Mouse (Mus musculus) bone marrow, adult 2 months (tissue): ENCODE measurements around the gene Slco2b1. TPM values are rescaled to one million over a fixed set of nuclear protein-coding genes. Genes with fewer than 3 reads are reported as not detected.
"Not testable (repeated sequence)": the region's sequence is repeated elsewhere in the genome, so short reads cannot be mapped to it uniquely, and the experiment has no call there.

Experiments
- H3K27ac ChIP-seq: fragments of 200-500 bp; 2 replicates; pipeline ENCODE4 v1.5.1; 2012; ENCODE audit warnings: low read depth, mild to moderate bottlenecking, control low read depth, inconsistent platforms, low read length; ENCODE audit not compliant: control insufficient read depth, poor library complexity, insufficient read depth
- H3K4me1 ChIP-seq: fragments of 200-500 bp; 2 replicates; pipeline ENCODE4 v1.6.1; 2011; ENCODE audit warnings: low read length; ENCODE audit not compliant: control insufficient read depth, insufficient read depth
- H3K4me3 ChIP-seq: fragments of 200-500 bp; replicated peaks from 2 replicates; pipeline ENCODE3; 2011; ENCODE audit warnings: mild to moderate bottlenecking, low read depth, low read length, control low read depth; ENCODE audit not compliant: control insufficient read depth
- CTCF ChIP-seq: fragments of 200-500 bp; IDR thresholded peaks from 2 replicates; pipeline ENCODE4 v1.5.1; 2011; ENCODE audit warnings: low read length, control low read depth; ENCODE audit not compliant: control insufficient read depth, insufficient read depth
- POLR2A ChIP-seq: fragments of 200-500 bp; IDR thresholded peaks from 2 replicates; pipeline ENCODE4 v1.6.1; 2011; ENCODE audit warnings: low read depth, mild to moderate bottlenecking, control low read depth, low read length, borderline replicate concordance; ENCODE audit not compliant: control insufficient read depth
- WGBS: fragments of 180-500 bp; shearing (Covaris S2); methylation state at CpG from one replicate; pipeline ENCODE4 v1.1.7; 2018; 5-methylcytosine and 5-hydroxymethylcytosine counted together
- polyA plus RNA-seq: library from polyadenylated mRNA; stranded (reverse); fragments of >200 nt; gene quantifications from 2 replicates; pipeline ENCODE4 v1.2.4, GENCODE M21; 2011; ENCODE audit warnings: low replicate concordance; ENCODE audit not compliant: missing spikeins, insufficient read depth, insufficient read length

The Slco2b1 gene
- polyA plus RNA-seq, 1 experiment: 5.0 TPM

GRCm38 (mm10) chr7:99699709-99700151, 11.4 kb downstream of the Slco2b1 start:
- Histone ChIP-seq H3K27ac (no peak overlapping the region), H3K4me1 (no peaks in the 10 kb centered on the region), H3K4me3 (no peak overlapping the region)
- no peak for TF ChIP-seq POLR2A
- TF ChIP-seq CTCF: no peak
- 80% methylated on average over 3 of the region's 3 CpGs for WGBS

- Histone ChIP-seq H3K4me3 (no peak overlapping the region), H3K4me1 (no peaks in the 10 kb centered on the region), H3K27ac (no peak overlapping the region)
- no peak for TF ChIP-seq POLR2A
- no peak for TF ChIP-seq CTCF
- 64% methylated on average over 3 of the region's 3 CpGs for WGBS
Measured at GRCm38 (mm10) chr7:99699106-99699505, 12.0 kb downstream of the Slco2b1 start.

DNA sequence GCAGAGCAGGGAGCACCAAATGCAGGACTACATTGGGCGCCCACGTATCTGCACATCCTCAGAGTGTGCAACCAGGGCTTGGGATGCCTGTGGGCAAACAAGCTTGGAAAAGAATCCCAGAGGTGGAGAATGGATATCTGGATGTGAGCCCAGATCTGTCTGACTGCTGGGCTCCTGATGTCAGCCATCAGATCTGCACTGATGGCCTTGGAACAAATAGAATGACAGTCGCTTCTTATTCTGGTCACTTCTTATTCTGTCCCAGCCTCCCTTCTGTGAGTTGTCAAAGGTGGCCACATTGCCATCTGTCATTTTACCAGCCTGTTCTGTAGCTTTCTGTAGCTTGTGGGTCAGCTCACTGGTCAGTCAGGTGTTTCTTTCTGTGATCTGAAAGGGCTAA, 12.6 kb downstream of the Slco2b1 start:
- no peak for TF ChIP-seq CTCF
- TF ChIP-seq POLR2A: no peak
- Histone ChIP-seq H3K4me3 (no peak overlapping the region), H3K4me1 (no peaks in the 10 kb centered on the region), H3K27ac (no peak overlapping the region)
- 86% methylated on average over 3 of the region's 3 CpGs for WGBS

DNA sequence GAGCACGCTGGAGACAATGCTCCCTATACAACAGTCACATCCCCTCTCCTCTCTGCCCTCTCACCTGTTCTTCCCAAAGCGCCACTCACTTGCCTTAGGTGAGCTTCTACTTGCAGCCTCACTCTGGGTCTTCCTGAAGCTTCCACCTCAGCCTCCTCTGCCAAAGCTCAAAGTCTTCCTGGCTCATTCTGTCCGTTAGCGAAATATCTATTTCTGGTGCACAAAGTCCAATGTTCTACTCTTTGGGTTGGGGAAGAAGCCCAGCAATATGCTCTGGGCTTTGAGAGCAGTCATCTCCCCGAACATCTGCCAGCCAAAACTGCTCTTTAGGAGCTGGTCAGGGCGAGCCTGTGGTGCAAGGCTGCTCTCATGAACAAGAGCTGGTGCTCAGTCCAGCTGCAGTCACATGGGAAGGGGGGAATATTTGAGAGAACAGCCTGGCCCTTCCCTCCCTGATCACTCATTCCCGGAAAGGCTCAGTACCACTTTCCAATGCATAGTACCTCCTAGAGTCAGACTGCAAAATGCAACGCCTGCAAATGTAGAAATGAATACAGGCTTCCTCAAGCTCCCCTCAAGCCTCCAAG, 15.6 kb downstream of the Slco2b1 start:
- WGBS: 76% methylated on average over 8 of the region's 8 CpGs
- H3K4me3 ChIP-seq: no peak overlapping the region
- no peak overlapping the region for H3K27ac ChIP-seq
- no peaks in the 10 kb centered on the region for H3K4me1 ChIP-seq
- TF ChIP-seq POLR2A (no peak), CTCF (no peak)

DNA sequence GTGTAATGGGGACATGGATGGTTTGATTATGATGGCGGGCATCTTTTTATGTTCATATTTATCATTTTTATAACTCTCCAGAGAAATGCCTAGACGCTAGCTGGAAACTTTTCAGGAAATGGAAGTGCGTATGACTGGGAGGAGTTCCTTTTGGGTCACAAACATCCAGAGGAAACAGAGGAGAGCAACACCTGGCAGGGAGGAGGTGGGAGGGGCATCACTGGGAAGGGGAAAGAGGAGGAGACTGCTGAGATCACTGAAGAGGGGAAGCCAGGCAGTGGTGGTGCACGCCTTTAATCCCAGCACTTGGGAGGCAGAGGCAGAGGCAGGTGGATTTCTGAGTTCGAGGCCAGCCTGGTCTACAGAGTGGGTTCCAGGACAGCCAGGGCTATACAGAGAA, 16.7 kb downstream of the Slco2b1 start:
- H3K4me1 ChIP-seq, H3K4me3 ChIP-seq, H3K27ac ChIP-seq: not testable (repeated sequence)
- 70% methylated on average over 5 of the region's 5 CpGs for WGBS

- TF ChIP-seq POLR2A (no peak), CTCF (no peak)
- WGBS: 95% methylated on average over 3 of the region's 3 CpGs
- H3K27ac ChIP-seq: no peak overlapping the region
- no peak overlapping the region for H3K4me3 ChIP-seq
- H3K4me1 ChIP-seq: no peaks in the 10 kb centered on the region
Measured at GRCm38 (mm10) chr7:99693976-99694375, 17.2 kb downstream of the Slco2b1 start.

DNA sequence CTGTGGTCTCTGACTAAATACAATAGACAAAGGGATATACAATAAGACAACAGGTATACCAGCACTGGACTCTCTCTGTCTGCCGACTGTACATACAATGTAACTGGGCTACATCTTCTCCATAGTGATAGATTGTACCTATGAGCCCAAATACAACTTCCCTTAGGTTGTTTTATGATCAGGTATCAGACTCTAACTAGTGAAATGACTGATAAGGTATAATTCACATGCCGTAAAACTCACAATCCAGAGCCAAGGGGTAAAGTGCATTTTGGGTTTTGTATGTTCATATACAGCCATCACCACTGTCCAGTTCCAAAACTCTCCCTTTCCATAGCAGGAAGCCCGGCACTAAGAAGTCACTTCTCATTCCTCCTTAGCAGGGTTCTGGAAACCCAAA, 17.8 kb downstream of the Slco2b1 start:
- TF ChIP-seq POLR2A (no peak), CTCF (no peak)
- no peak overlapping the region for H3K4me3 ChIP-seq
- no peak overlapping the region for H3K27ac ChIP-seq
- 82% methylated on average over 3 of the region's 3 CpGs for whole genome bisulfite sequencing
- H3K4me1 ChIP-seq: no peaks in the 10 kb centered on the region

- H3K4me3 ChIP-seq: no peak overlapping the region
- WGBS: 12% methylated on average over 3 of the region's 3 CpGs
- no peaks in the 10 kb centered on the region for H3K4me1 ChIP-seq
- no peak for TF ChIP-seq CTCF
- no peak for TF ChIP-seq POLR2A
- no peak overlapping the region for H3K27ac ChIP-seq
Measured at GRCm38 (mm10) chr7:99692396-99692795, 18.7 kb downstream of the Slco2b1 start.

DNA sequence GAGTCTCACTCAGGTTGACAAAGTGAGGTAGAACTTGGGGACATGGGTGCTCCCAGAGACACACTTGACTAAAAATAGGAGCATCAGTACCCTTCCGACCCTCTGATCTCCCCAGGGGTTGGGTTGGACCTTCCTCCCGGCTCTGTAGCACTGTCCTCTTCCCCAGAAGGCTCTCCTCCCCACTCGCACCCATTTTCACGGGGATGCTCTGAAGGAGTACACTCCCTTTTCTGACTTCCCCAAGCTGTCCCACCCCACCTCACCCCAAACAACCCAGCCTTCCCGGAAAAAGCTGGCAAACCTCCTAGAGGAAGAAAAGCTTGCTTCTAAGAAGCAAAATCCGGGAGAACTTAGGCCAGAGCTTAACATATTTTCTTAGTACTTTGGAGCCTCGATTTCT, 20.3 kb downstream of the Slco2b1 start:
- no peak for TF ChIP-seq POLR2A
- no peak for TF ChIP-seq CTCF
- H3K27ac ChIP-seq: no peak overlapping the region
- H3K4me3 ChIP-seq: no peak overlapping the region
- 75% methylated on average over 7 of the region's 7 CpGs for WGBS
- H3K4me1 ChIP-seq: no peaks in the 10 kb centered on the region
